Mouse (Mus musculus): ENCODE data around the gene Coro2b. TPM values are rescaled to one million over a fixed set of nuclear protein-coding genes. Genes with fewer than 3 reads are reported as not detected.

Gene Coro2b
- polyA plus RNA-seq, 1 experiment from 2014 or later: 30.7 TPM

GRCm38 (mm10) chr9:62553366-62553940 lies 16.6 kb upstream of the Coro2b start:
- no peak overlapping the region for H3K4me3 ChIP-seq
- 41% methylated on average over 7 of the region's 7 CpGs for WGBS
- peaks cover 31% of the 10 kb centered on the region for H3K4me1 ChIP-seq (replicated peaks)
- H3K9me3 ChIP-seq: no peaks in the 10 kb centered on the region
- peak; percentile 74 for DNase-seq (ENCODE audit: low spot score)
- peak overlapping the region; percentile 42 for H3K27ac ChIP-seq
- H3K36me3 ChIP-seq: no peaks in the 10 kb centered on the region
- H3K27me3 ChIP-seq (ENCODE audit: insufficient read depth, poor library complexity, severe bottlenecking): peaks cover 3% of the 10 kb centered on the region; the same call in 1 of the 2 replicates

DNA sequence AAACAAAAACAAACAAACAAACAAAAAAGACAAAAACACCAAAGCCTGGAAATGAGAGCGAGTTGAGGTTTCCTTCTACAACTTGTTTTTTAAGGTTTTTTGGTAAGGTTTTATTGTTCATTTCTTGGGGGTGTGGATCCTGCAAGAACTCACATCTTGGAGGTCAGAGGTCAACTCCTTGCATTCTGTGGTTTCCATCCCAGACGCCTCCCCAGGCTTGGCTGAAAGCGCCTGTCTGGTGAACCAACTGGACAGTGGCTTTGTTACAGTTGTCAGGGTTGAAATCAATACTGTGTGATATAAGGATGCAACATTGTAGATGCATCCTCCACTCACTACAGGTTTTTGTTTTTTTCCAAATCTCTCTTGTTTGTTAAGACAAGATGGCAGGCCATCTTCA lies 14.7 kb upstream of the Coro2b start:
- no peak overlapping the region for H3K27ac ChIP-seq
- no peaks in the 10 kb centered on the region for H3K9me3 ChIP-seq
- no peaks in the 10 kb centered on the region for H3K36me3 ChIP-seq
- DNase-seq (ENCODE audit: low spot score): no peak
- WGBS: 67% methylated on average over 3 of the region's 3 CpGs
- no peaks in the 10 kb centered on the region; the same call in 1 of the 2 replicates for H3K27me3 ChIP-seq (ENCODE audit: insufficient read depth, poor library complexity, severe bottlenecking)
- no peak overlapping the region for H3K4me3 ChIP-seq
- H3K4me1 ChIP-seq (replicated peaks): peaks cover 31% of the 10 kb centered on the region

DNA sequence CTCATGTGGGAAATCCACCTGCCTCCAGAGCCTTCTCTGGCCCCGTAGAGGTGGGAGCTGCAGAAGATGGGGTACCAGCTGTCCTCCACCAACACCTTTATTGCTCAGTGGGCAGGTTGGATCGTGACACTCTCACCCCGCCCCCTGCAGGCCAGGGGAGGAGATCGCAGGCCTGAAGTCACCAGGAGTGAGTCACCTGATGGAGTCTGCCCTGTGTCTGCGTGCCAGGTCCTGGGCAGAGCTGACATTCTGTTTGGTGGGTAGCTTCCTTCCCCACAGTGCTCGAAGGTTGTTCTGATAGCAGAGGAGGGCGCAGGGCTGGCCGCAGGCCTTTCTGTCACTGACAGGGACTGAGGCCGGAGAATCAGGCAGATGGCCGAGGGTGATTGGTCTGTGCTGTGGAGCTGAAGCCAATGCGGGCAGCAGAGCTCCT lies 13.8 kb upstream of the Coro2b start:
- 42% methylated on average over 11 of the region's 11 CpGs for WGBS
- Histone ChIP-seq H3K4me1 (replicated peaks) (peaks cover 31% of the 10 kb centered on the region), H3K4me3 (no peak overlapping the region), H3K27ac (peak overlapping the region; percentile 6; the same call in 1 of the 2 replicates), H3K36me3 (no peaks in the 10 kb centered on the region), H3K9me3 (no peaks in the 10 kb centered on the region), H3K27me3 (ENCODE audit: insufficient read depth, poor library complexity, severe bottlenecking) (no peaks in the 10 kb centered on the region; the same call in 1 of the 2 replicates)
- peak; percentile 48 for DNase-seq (ENCODE audit: low spot score)

DNA sequence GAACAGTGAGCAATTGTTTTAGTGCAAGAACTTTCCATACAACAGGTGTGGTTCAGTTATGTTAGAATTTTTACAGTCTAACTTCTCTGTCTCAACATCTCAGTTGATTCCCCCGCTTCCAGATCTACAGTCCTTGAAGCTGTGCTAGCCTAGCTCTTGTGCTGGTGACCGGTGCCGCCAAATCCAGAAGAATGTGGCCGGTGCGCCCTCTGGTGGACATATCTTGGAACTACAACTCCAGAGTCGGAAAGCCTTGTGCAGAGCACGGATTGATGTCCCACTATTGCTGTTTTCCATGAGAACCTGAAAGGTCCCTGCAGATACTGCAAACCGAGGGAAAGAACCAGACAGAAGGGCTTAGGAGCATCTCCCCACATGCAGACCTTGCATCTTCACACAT lies 13.0 kb upstream of the Coro2b start:
- Histone ChIP-seq H3K36me3 (no peaks in the 10 kb centered on the region), H3K9me3 (no peaks in the 10 kb centered on the region), H3K27ac (no peak overlapping the region), H3K27me3 (ENCODE audit: insufficient read depth, poor library complexity, severe bottlenecking) (no peaks in the 10 kb centered on the region; the same call in 1 of the 2 replicates), H3K4me1 (replicated peaks) (peaks cover 29% of the 10 kb centered on the region), H3K4me3 (no peak overlapping the region)
- 8% methylated on average over 8 of the region's 8 CpGs for WGBS
- DNase-seq (ENCODE audit: low spot score): peak; percentile 91

DNA sequence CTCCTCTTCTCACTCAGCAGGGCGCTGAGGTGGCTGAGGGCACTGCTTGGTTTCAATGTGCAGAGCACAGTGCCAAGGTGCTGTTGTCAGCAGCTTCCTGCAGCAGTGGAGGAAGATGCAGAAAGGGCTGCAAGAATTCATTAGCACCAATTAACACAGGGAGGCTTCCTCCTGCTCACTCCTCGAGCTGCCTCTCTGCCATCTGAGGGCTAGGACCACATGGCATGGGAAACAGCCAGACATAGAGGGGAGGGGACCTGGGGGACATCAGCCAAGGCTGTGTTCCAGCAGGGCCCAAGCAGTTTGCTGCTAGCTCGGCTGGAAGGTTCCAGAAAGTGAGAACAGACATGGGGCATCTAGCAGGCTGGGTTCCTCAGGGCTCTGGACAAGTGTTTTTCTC lies 10.6 kb upstream of the Coro2b start:
- H3K27ac ChIP-seq: no peak overlapping the region
- H3K36me3 ChIP-seq: no peaks in the 10 kb centered on the region
- no peak overlapping the region for H3K4me3 ChIP-seq
- H3K9me3 ChIP-seq: no peaks in the 10 kb centered on the region
- peaks cover 7% of the 10 kb centered on the region for H3K27me3 ChIP-seq (ENCODE audit: insufficient read depth, poor library complexity, severe bottlenecking)
- WGBS: 69% methylated on average over 3 of the region's 3 CpGs
- no peak for DNase-seq (ENCODE audit: low spot score)
- peaks cover 35% of the 10 kb centered on the region for H3K4me1 ChIP-seq (replicated peaks)

- Histone ChIP-seq H3K4me3 (no peak overlapping the region), H3K27me3 (ENCODE audit: insufficient read depth, poor library complexity, severe bottlenecking) (peaks cover 7% of the 10 kb centered on the region; the same call in 1 of the 2 replicates), H3K9me3 (no peaks in the 10 kb centered on the region), H3K36me3 (no peaks in the 10 kb centered on the region), H3K4me1 (replicated peaks) (peaks cover 50% of the 10 kb centered on the region), H3K27ac (no peak overlapping the region)
- 65% methylated on average over 10 of the region's 10 CpGs for WGBS
- DNase-seq (ENCODE audit: low spot score): no peak
These were observed 8.0 kb upstream of the Coro2b start for GRCm38 (mm10) chr9:62544856-62545255.

DNA sequence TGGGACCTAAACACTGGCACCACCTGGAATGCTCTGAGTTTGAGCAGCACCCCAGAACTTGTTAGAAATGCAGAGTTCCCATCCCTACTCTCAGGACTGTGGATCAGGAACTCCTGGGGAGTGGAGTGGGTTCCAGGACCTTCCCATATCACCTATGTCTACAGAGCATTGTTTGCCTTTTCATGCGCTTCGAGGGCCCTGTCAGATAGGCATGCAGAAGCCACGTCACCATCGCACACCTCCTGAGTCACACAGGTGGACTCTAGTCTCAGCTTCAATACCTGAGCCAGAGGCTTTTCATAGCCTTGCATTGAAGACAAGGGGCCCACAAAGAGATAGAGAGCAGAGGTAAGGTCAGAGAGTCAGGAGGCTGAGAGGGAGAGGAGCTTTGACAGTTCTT lies 7.0 kb upstream of the Coro2b start:
- 93% methylated on average over 4 of the region's 4 CpGs for WGBS
- H3K36me3 ChIP-seq: no peaks in the 10 kb centered on the region
- peaks cover 58% of the 10 kb centered on the region for H3K4me1 ChIP-seq (replicated peaks)
- peak overlapping the region; percentile 30 for H3K27ac ChIP-seq
- no peak for DNase-seq (ENCODE audit: low spot score)
- no peak overlapping the region for H3K4me3 ChIP-seq
- H3K27me3 ChIP-seq (ENCODE audit: insufficient read depth, poor library complexity, severe bottlenecking): peaks cover 12% of the 10 kb centered on the region; the same call in 1 of the 2 replicates
- H3K9me3 ChIP-seq: no peaks in the 10 kb centered on the region

DNA sequence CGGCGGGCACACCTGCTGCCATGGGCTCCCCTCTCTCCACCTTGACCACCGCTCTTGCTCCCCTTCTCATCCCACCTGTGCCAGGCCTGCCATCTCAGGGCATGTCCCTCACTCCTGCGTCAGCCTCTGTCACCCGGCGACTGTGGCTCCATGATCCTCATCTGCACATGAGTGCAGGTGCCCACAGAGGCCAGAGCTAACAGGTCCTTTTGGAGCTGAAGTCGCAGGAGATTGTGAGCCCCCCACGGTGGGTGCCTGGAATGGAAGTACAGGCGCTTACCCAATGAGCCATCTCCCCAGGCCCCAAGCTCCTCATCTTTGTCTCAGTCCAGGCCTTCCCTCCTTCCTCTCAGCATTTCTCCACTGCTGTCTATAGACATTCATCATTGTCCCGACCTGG lies 4.8 kb upstream of the Coro2b start:
- Histone ChIP-seq H3K4me3 (no peak overlapping the region), H3K27ac (peak overlapping the region; percentile 83), H3K9me3 (no peaks in the 10 kb centered on the region), H3K27me3 (ENCODE audit: insufficient read depth, poor library complexity, severe bottlenecking) (peaks cover 30% of the 10 kb centered on the region), H3K4me1 (replicated peaks) (peaks cover 68% of the 10 kb centered on the region), H3K36me3 (no peaks in the 10 kb centered on the region)
- DNase-seq (ENCODE audit: low spot score): no peak
- 60% methylated on average over 10 of the region's 10 CpGs for WGBS

GRCm38 (mm10) chr9:62541182-62541581 lies 4.3 kb upstream of the Coro2b start:
- H3K4me3 ChIP-seq: no peak overlapping the region
- no peaks in the 10 kb centered on the region for H3K9me3 ChIP-seq
- WGBS: 35% methylated on average over 8 of the region's 8 CpGs
- peak; percentile 46 for DNase-seq (ENCODE audit: low spot score)
- no peaks in the 10 kb centered on the region for H3K36me3 ChIP-seq
- H3K4me1 ChIP-seq (replicated peaks): peaks cover 73% of the 10 kb centered on the region
- peaks cover 31% of the 10 kb centered on the region for H3K27me3 ChIP-seq (ENCODE audit: insufficient read depth, poor library complexity, severe bottlenecking)
- H3K27ac ChIP-seq: peak overlapping the region; percentile 83

GRCm38 (mm10) chr9:62540736-62541135 lies 3.9 kb upstream of the Coro2b start:
- DNase-seq (ENCODE audit: low spot score): no peak
- Histone ChIP-seq H3K36me3 (no peaks in the 10 kb centered on the region), H3K27ac (peak overlapping the region; percentile 83), H3K4me3 (no peak overlapping the region), H3K9me3 (no peaks in the 10 kb centered on the region), H3K4me1 (replicated peaks) (peaks cover 77% of the 10 kb centered on the region), H3K27me3 (ENCODE audit: insufficient read depth, poor library complexity, severe bottlenecking) (peaks cover 35% of the 10 kb centered on the region)
- 51% methylated on average over 10 of the region's 10 CpGs for WGBS

- WGBS: 85% methylated on average over 9 of the region's 9 CpGs
These were observed 3.3 kb upstream of the Coro2b start for GRCm38 (mm10) chr9:62540166-62540565.

GRCm38 (mm10) chr9:62539251-62539711 lies 2.4 kb upstream of the Coro2b start:
- no peaks in the 10 kb centered on the region for H3K9me3 ChIP-seq
- H3K4me1 ChIP-seq (replicated peaks): peaks cover 82% of the 10 kb centered on the region
- DNase-seq (ENCODE audit: low spot score): no peak
- 82% methylated on average over 9 of the region's 9 CpGs for WGBS
- peaks cover 47% of the 10 kb centered on the region for H3K27me3 ChIP-seq (ENCODE audit: insufficient read depth, poor library complexity, severe bottlenecking)
- no peaks in the 10 kb centered on the region for H3K36me3 ChIP-seq
- no peak overlapping the region for H3K4me3 ChIP-seq
- 0 out of 2 replicates have a peak overlapping the region, but pooled peaks have one; percentile 6 for H3K27ac ChIP-seq

More at GRCm38 (mm10) chr9:62540166-62540565, 3.3 kb upstream of the Coro2b start:
- H3K4me3 ChIP-seq: no peak overlapping the region
- no peaks in the 10 kb centered on the region for H3K36me3 ChIP-seq
- peaks cover 82% of the 10 kb centered on the region for H3K4me1 ChIP-seq (replicated peaks)
- H3K27ac ChIP-seq: peak overlapping the region; percentile 83
- no peak for DNase-seq (ENCODE audit: low spot score)
- peaks cover 41% of the 10 kb centered on the region for H3K27me3 ChIP-seq (ENCODE audit: insufficient read depth, poor library complexity, severe bottlenecking)
- no peaks in the 10 kb centered on the region for H3K9me3 ChIP-seq

DNA sequence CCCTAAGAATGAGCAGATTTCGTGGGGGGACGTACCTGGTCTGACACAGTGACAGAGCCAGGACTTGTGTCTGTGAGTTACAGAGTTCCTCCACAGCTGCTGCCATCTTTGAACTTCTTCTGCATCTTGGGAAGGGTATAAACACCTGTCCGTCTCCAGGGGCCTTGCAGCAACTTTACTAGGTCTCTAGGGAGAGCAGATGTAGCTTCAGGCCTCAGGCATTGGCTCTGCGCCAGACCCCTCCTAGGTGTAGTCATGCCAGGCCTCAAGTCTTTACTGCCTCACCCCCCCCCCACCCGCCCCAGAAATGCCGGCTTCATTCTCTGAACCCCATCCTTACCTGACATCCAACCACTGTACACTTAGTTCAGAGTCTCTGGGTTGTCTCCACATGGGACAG lies 1.1 kb upstream of the Coro2b start:
- no peak overlapping the region for H3K4me3 ChIP-seq
- DNase-seq (ENCODE audit: low spot score): no peak
- H3K9me3 ChIP-seq: no peaks in the 10 kb centered on the region
- 87% methylated on average over 6 of the region's 6 CpGs for WGBS
- H3K27me3 ChIP-seq (ENCODE audit: insufficient read depth, poor library complexity, severe bottlenecking): peaks cover 47% of the 10 kb centered on the region
- no peak overlapping the region for H3K27ac ChIP-seq
- H3K4me1 ChIP-seq (replicated peaks): peaks cover 83% of the 10 kb centered on the region
- H3K36me3 ChIP-seq: no peaks in the 10 kb centered on the region
